Mouse (Mus musculus): ENCODE results near the gene Prss44.

The Prss44 gene

GRCm38 (mm10) chr9:110813789-110814188 lies at the start of gene Prss44:
Prss44 (plus strand) TSS chr9:110813994.
- no peak for DNase-seq (ENCODE audit: low spot score in 2 of 2)

- DNase-seq (ENCODE audit: low spot score in 2 of 2), result no peak
Measured at GRCm38 (mm10) chr9:110772336-110772735, 41.5 kb upstream of the Prss44 start.

- DNase-seq (ENCODE audit: low spot score in 2 of 2), result no peak
Measured at GRCm38 (mm10) chr9:110774403-110775268, 39.2 kb upstream of the Prss44 start.

GRCm38 (mm10) chr9:110775269-110776022 lies 38.3 kb upstream of the Prss44 start:
- DNase-seq (ENCODE audit: low spot score in 2 of 2), result no peak

GRCm38 (mm10) chr9:110778100-110778499 lies 35.7 kb upstream of the Prss44 start:
- no peak for DNase-seq (ENCODE audit: low spot score in 2 of 2)

GRCm38 (mm10) chr9:110778559-110778958 lies 35.2 kb upstream of the Prss44 start:
- DNase-seq (ENCODE audit: low spot score in 2 of 2), result no peak

GRCm38 (mm10) chr9:110779242-110779913 lies 34.4 kb upstream of the Prss44 start:
- DNase-seq (ENCODE audit: low spot score in 2 of 2), result no peak

GRCm38 (mm10) chr9:110781256-110781721 lies 32.5 kb upstream of the Prss44 start:
- DNase-seq (ENCODE audit: low spot score in 2 of 2), result peak; percentile 80 to 81

- peak; percentile 29 to 43 for DNase-seq (ENCODE audit: low spot score in 2 of 2)
Measured at GRCm38 (mm10) chr9:110781731-110782130, 32.1 kb upstream of the Prss44 start.

- DNase-seq (ENCODE audit: low spot score in 2 of 2), result no peak
Measured at GRCm38 (mm10) chr9:110783611-110784010, 30.2 kb upstream of the Prss44 start.

- DNase-seq (ENCODE audit: low spot score in 2 of 2), result no peak
Measured at GRCm38 (mm10) chr9:110788169-110788568, 25.6 kb upstream of the Prss44 start.

GRCm38 (mm10) chr9:110790462-110790861 lies 23.3 kb upstream of the Prss44 start:
- no peak for DNase-seq (ENCODE audit: low spot score in 2 of 2)

- no peak for DNase-seq (ENCODE audit: low spot score in 2 of 2)
Measured at GRCm38 (mm10) chr9:110797013-110797412, 16.8 kb upstream of the Prss44 start.

- DNase-seq (ENCODE audit: low spot score in 2 of 2), result no peak
Measured at GRCm38 (mm10) chr9:110797866-110798265, 15.9 kb upstream of the Prss44 start, which contains the start of gene Prss42. Prss42 (plus strand) TSS chr9:110798166.

GRCm38 (mm10) chr9:110800834-110801479 lies 12.8 kb upstream of the Prss44 start:
- no peak for DNase-seq (ENCODE audit: low spot score in 2 of 2)

GRCm38 (mm10) chr9:110803294-110803693 lies 10.5 kb upstream of the Prss44 start:
- DNase-seq (ENCODE audit: low spot score in 2 of 2), result no peak

- no peak for DNase-seq (ENCODE audit: low spot score in 2 of 2)
Measured at GRCm38 (mm10) chr9:110810051-110810450, 3.7 kb upstream of the Prss44 start.

- peak in 1 of 2 experiments; percentile 23 for DNase-seq (ENCODE audit: low spot score in 2 of 2)
Measured at GRCm38 (mm10) chr9:110820546-110820945, 6.8 kb downstream of the Prss44 start.

GRCm38 (mm10) chr9:110821436-110821835 lies 7.6 kb downstream of the Prss44 start:
- no peak for DNase-seq (ENCODE audit: low spot score in 2 of 2)

GRCm38 (mm10) chr9:110825426-110825825 lies 11.6 kb downstream of the Prss44 start:
- DNase-seq (ENCODE audit: low spot score in 2 of 2), result no peak

GRCm38 (mm10) chr9:110825832-110826231 lies 12.0 kb downstream of the Prss44 start:
- DNase-seq (ENCODE audit: low spot score in 2 of 2), result peak; percentile 8 to 16

Data from spleen, postnatal 36 days (tissue).